9 mouse cellular contexts compared by ENCODE assay signal in genomic region chr6:4994161-4994919, GRCm38 (mm10).
A peak's percentile ranks its signal among the peaks of the same experiment; 100 is the strongest.
DNase-seq lines count a peak whose midpoint lies in the region; ATAC-seq and TF ChIP-seq lines count a peak whose summit lies in the region.
"Had no signal": no experiment of that assay in that cellular context is flagged by ENCODE, and none has a peak within 500 bp of the region (broad histone marks: within the 10 kb centered on the region; RNA-seq: fewer than 3 reads in every experiment).

No protein-coding gene starts in this region.

- 0 out of 2 replicates have a peak, but pooled peaks cover 3% of the 10 kb centered on the region for H3K36me3 ChIP-seq in E14TG2a.4 (ENCODE audit: insufficient read depth, low read length)
- no peaks in the 10 kb centered on the region for H3K36me3 ChIP-seq in forebrain, postnatal 0 days (ENCODE audit: insufficient read depth)
- no peaks in the 10 kb centered on the region for H3K36me3 ChIP-seq in midbrain, embryonic 10.5 days
- no peaks in the 10 kb centered on the region for H3K36me3 ChIP-seq in thymus, adult 2 months (ENCODE audit: control insufficient read depth, insufficient read depth, low read length)

- peaks cover 43% of the 10 kb centered on the region for H3K4me1 ChIP-seq in E14TG2a.4 (replicated peaks; ENCODE audit: low read depth, low read length)
- H3K4me1 ChIP-seq in forebrain, postnatal 0 days (ENCODE audit: insufficient read depth) = 0 out of 2 replicates have a peak, but pooled peaks cover 5% of the 10 kb centered on the region
- peaks cover 35% of the 10 kb centered on the region for H3K4me1 ChIP-seq in midbrain, embryonic 10.5 days
- no peaks in the 10 kb centered on the region for H3K4me1 ChIP-seq in thymus, adult 2 months (replicated peaks; ENCODE audit: control insufficient read depth, insufficient read depth, low read length)

- H3K4me2 ChIP-seq in forebrain, postnatal 0 days (ENCODE audit: low read depth) = no peak overlapping the region

- intact Hi-C loops in left cerebral cortex, postnatal 14 days (cut with DNase I) = no loop called here

- peaks cover 6% of the 10 kb centered on the region for H3K9me3 ChIP-seq in E14TG2a.4 (ENCODE audit: low read length)
- H3K9me3 ChIP-seq in forebrain, postnatal 0 days (ENCODE audit: low read length) = no peaks in the 10 kb centered on the region
- H3K9me3 ChIP-seq in midbrain, embryonic 10.5 days (replicated peaks) = no peaks in the 10 kb centered on the region

- H3K27me3 ChIP-seq in E14TG2a.4 (ENCODE audit: insufficient read depth, low read length) = no peaks in the 10 kb centered on the region
- no peaks in the 10 kb centered on the region for H3K27me3 ChIP-seq in forebrain, postnatal 0 days (ENCODE audit: insufficient read depth, low read length)
- 0 out of 2 replicates have a peak, but pooled peaks cover 3% of the 10 kb centered on the region for H3K27me3 ChIP-seq in midbrain, embryonic 10.5 days (ENCODE audit: low read depth, poor library complexity, severe bottlenecking)
- no peaks in the 10 kb centered on the region for H3K27me3 ChIP-seq in thymus, adult 2 months (ENCODE audit: control insufficient read depth, insufficient read depth, low read length)

- TF ChIP-seq POLR2A in thymus, adult 2 months (IDR thresholded peaks at IDR 0.05; ENCODE audit: control insufficient read depth, extremely low read depth, insufficient read depth, low read length, poor library complexity) = no peak

- H3K4me3 ChIP-seq in E14TG2a.4 (replicated peaks; ENCODE audit: low read length) = peak overlapping the region; percentile 37
- no peak overlapping the region for H3K4me3 ChIP-seq in forebrain, postnatal 0 days (ENCODE audit: low read depth, low read length)
- H3K4me3 ChIP-seq in midbrain, embryonic 10.5 days = peak overlapping the region; percentile 32
- no peak overlapping the region for H3K4me3 ChIP-seq in thymus, adult 2 months (ENCODE audit: control insufficient read depth, insufficient read depth, low read length)

- H3K27ac ChIP-seq in forebrain, postnatal 0 days (ENCODE audit: low read depth, low read length) = no peak overlapping the region
- peak overlapping the region; percentile 80 for H3K27ac ChIP-seq in midbrain, embryonic 10.5 days (replicated peaks)
- no peak overlapping the region for H3K27ac ChIP-seq in thymus, adult 2 months (ENCODE audit: control insufficient read depth, insufficient read depth, low read length)
- H3K27ac ChIP-seq: macrophage had no signal

- H3K9ac ChIP-seq in forebrain, postnatal 0 days = no peak overlapping the region

- peak; percentile 48; the same call in 1 of the 2 replicates for ATAC-seq in forebrain, postnatal 0 days

- no peak for TF ChIP-seq CTCF in E14TG2a.4 (conservative IDR thresholded peaks at IDR 0.05; ENCODE audit: low read length)
- no peak for TF ChIP-seq CTCF in forebrain, postnatal 0 days (IDR thresholded peaks at IDR 0.05; ENCODE audit: low read depth)
- no peak for TF ChIP-seq CTCF in thymus, adult 2 months (IDR thresholded peaks at IDR 0.05; ENCODE audit: borderline replicate concordance, control insufficient read depth, extremely low read depth, insufficient read depth, low read length, poor library complexity)

- WGBS in forebrain, postnatal 0 days = 41% methylated on average over 14 of the region's 14 CpGs
- 34% methylated on average over 14 of the region's 14 CpGs for WGBS in midbrain, embryonic 10.5 days
- 93% methylated on average over 14 of the region's 14 CpGs for WGBS in thymus, adult 2 months

- DNase-seq in Muller cell, postnatal 12 days (ENCODE audit: inconsistent ontology term) = peak; percentile 70
- DNase-seq in forebrain, postnatal 0 days = no peak
- peak; percentile 50 for DNase-seq in midbrain, embryonic 10.5 days (ENCODE audit: low spot score)
- no peak for DNase-seq in thymus, adult 2 months
- DNase-seq in left cerebral cortex, postnatal 14 days (ENCODE audit: low spot score in 2 of 2) = no peak
- no peak for DNase-seq in urinary bladder, postnatal 10 days (ENCODE audit: low spot score)
- DNase-seq: thymus, postnatal 14 days had no signal

Comparison
In these comparisons a context has a peak if more than half of its experiments do, and no peak if none do; other contexts are left out.
1. H3K4me3 ChIP-seq: peak in E14TG2a.4 (single experiment) and midbrain, embryonic 10.5 days (single experiment); none in forebrain, postnatal 0 days (single experiment) and thymus, adult 2 months (single experiment).
2. DNase-seq: peak in Muller cell, postnatal 12 days (single experiment) and midbrain, embryonic 10.5 days (single experiment); none in forebrain, postnatal 0 days (single experiment), thymus, adult 2 months (single experiment), left cerebral cortex, postnatal 14 days (0 of 2) and urinary bladder, postnatal 10 days (single experiment).